Mouse (Mus musculus): ENCODE measurements around the gene Tfpt.

The Tfpt gene

GRCm38 (mm10) chr7:3629543-3630477 is at the start of gene Tfpt, which contains the start of gene Prpf31:
Gene Tfpt, minus strand, starts transcription at chr7:3629929.
Gene Prpf31, plus strand, starts transcription at chr7:3629985.
- DNase-seq = peak; percentile 94 to 95

- DNase-seq = peak; percentile 70 to 83
Measured at GRCm38 (mm10) chr7:3677342-3677741, 47.6 kb upstream of the Tfpt start, which contains the start of gene Tmc4. Gene Tmc4, minus strand, starts transcription at chr7:3677553.

GRCm38 (mm10) chr7:3676371-3676770 is 46.6 kb upstream of the Tfpt start:
- peak in 1 of 2 experiments; percentile 19 for DNase-seq

DNA sequence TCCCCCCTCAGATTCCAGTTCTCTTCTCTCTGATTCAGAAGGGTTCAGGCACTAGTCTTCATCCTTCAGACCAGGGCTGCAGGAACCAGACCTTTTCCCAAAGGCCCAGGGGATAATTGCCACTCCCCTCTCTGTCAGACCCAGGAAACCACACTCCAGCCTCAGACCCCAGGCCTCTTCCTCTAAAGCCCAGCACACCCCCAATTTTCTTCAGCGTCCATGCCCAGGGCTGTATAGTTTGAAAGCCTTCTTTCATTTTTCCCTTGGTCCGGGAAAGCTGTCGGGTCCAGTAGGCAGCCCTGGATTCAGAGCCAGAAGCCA is 45.5 kb upstream of the Tfpt start:
- no peak for DNase-seq

DNA sequence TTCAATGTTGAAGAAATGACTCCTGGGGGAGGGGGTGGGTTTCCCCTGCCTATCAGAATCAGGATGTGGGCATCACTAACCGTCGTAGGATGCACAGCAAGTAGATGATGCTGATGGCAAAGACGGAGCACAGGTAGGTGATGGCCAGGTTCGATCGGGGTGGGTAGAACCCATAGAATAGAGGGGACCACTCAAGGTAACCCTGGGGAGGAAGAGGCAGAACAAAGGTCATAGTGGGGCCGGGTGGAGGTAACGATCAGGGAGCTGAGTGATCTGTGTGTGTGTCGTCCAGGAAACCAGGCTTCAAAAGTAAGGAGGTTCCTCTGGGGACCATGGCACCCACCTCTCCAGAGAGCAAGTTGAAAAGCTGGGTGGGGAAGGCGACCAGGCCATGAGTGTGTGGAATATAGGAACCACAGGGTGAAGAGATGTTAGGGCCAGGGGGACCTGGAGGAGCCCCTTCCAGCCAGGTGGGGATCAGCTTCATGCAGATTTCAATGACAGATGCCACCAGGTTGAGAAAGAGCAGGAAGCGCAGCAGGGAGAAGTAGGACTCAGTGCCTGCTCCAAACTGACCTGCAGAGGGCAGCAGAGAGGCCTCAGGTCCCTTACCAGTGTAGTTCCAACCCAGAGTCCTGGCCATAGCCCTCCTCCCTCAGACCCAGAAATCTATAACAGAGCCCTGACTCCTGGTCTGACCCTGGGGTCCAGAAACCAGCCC is 44.9 kb upstream of the Tfpt start:
- peak; percentile 75 to 85 for DNase-seq

GRCm38 (mm10) chr7:3666921-3667391 is 37.2 kb upstream of the Tfpt start:
- DNase-seq = no peak

DNA sequence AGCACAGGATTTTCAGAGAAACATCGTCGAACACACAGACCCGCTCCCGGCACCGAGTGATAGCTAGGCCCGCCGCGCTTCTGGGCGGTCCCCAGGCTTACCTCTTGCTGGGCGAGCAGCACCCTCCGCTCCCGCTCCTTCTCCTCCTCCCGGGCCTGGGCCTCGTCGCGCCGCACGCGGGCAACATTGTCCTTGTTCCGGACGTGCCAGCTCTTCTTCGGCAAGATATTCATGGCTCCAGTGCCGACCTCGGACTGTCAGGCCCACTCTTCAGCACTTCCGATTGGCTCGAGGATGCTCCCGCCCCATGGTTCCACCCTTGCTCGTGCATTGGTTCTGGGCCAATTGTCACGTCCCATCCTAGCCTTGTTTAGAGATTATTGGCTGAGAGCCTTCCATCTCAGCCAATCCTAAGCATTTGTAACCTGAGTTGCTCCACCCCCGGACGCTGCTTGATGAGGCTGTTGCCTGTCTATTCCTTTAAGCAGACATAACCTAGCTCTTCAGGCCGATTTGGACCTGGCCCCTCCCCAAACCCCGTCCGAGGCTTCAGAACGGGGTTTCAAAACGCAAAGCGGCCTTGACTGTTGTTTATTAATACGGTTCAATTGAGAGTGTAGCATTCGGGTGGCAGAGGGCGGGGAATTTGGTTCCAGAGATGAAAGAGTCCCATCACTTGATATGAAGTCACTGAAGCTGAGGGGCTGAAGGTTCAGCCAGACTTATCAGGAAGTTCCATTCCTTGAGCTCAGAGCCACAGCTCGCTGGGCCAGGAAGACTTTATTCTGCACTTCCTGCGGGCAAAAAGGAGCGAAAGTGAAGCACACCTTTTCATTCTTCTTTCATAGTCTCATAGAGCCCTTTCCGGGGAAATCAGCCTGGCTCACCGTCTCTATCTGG is 35.7 kb upstream of the Tfpt start, which contains the start of gene Leng1:
Leng1 (minus strand) TSS at position 626 of the 900 bp plus-strand sequence.
- peak; percentile 98 to 99 for DNase-seq

GRCm38 (mm10) chr7:3664524-3665214 is 34.9 kb upstream of the Tfpt start:
- DNase-seq = peak; percentile 17 to 26

- no peak for DNase-seq
Measured at GRCm38 (mm10) chr7:3658578-3658977, 28.8 kb upstream of the Tfpt start.

GRCm38 (mm10) chr7:3656966-3657365 is 27.2 kb upstream of the Tfpt start:
- DNase-seq = no peak

- no peak for DNase-seq
Measured at GRCm38 (mm10) chr7:3646641-3647040, 16.9 kb upstream of the Tfpt start.

GRCm38 (mm10) chr7:3646188-3646587 is 16.5 kb upstream of the Tfpt start:
- no peak for DNase-seq

- DNase-seq = no peak
Measured at GRCm38 (mm10) chr7:3645488-3646025, 15.8 kb upstream of the Tfpt start.

DNA sequence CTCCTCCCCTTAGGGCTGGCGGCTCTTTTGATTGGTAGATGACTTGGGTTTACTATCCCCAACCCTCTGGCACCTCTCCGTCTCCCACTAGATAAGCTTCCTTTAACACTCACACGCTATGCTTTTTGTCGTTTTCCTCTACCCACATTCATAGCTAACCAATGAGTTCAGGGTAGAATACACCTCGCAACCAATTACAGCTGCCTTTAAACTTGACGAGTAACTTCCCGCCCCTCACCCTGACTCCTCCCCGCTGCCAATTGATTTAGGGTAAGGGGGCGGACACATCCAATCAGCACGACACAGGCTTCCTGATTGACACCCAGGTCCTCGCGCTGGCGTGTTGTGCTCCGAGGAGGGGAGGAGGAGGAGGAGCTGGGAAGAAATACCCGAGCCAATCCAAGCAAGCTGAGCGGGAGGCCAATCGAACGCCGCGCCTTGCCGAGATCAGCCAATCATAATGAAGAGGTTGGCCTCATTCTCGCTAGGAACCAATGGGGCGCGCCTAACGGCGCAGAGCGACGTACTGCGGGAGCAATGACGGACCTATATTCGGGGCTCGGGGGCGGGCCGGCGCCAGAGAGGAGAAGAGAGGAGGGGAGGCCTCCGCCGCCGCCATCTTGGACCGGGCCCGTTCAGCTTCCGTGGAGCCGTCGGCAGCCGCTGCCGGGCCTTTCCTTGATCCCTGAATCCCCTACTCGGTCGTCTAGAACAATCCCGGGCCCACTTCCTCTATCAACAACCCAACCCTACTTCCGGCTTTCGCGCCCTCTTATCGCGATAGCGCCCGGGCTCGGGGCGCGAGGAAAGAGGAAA is 15.2 kb upstream of the Tfpt start, which contains the start of gene Cnot3:
Cnot3 (plus strand) TSS at position 597 of the 816 bp plus-strand sequence.
- DNase-seq = peak; percentile 100

- DNase-seq = no peak
Measured at GRCm38 (mm10) chr7:3644348-3644671, 14.6 kb upstream of the Tfpt start.

DNA sequence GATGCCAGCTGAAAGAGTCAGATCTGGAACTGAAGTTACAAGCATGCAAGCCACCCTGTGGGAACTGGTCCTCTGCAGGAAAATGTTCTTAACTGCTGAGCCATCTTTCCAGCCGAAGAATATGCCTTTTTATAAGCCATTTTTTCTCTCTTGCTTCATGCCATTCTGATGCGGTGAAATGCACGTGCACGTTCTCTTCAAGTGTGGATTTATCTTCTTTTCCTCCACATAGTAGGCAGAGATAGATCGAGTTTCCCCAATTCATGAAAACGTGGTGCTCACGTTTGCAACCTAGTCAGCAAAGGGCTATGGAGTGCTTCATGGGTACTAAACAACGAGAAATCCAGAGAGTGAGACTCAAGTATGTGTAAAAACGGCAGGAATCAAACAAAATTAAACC is 14.1 kb upstream of the Tfpt start:
- DNase-seq = no peak

- no peak for DNase-seq
Measured at GRCm38 (mm10) chr7:3643412-3643811, 13.7 kb upstream of the Tfpt start.

GRCm38 (mm10) chr7:3630478-3630815 is 718 bp upstream of the Tfpt start:
- no peak for DNase-seq

DNA sequence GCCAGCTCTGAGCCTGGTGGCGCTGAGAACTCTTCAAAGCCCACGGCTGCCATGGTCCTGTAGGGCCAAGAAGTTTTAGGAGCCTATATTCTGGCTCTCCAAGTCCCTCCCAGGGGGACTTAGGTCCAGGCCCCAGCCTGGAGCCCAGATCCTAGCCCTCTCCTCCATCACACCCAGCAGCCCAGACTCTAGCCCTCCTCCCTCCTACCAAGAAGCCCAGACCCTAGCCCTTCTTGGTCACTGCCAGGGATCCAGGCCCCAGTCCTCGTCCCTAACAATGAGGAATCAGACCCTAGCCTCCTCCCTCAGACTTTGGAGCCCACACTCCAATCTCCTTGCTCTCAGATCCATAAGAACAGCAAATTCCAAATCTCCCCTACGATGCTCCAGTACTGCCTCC is 699 bp downstream of the Tfpt start:
- DNase-seq = no peak

GRCm38 (mm10) chr7:3617242-3617995 is 12.3 kb downstream of the Tfpt start, which contains the start of gene Ndufa3:
Gene Ndufa3, plus strand, starts transcription at chr7:3617373.
- peak; percentile 90 to 93 for DNase-seq

Measured in lung, adult 18-20 months (tissue).